Mouse (Mus musculus) ovary, adult 18-20 months (tissue): ENCODE data around the gene Cux2.

Experiments
- DNase-seq: peaks from one replicate; pipeline ENCODE4 v3.0.0; 2022; ENCODE audit warnings: low spot score, mixed read lengths

The Cux2 gene

GRCm38 (mm10) chr5:122050017-122050831 is at the start of gene Cux2:
Gene Cux2 (minus strand): TSS chr5:122050102.
- DNase-seq: peak; percentile 71

DNA sequence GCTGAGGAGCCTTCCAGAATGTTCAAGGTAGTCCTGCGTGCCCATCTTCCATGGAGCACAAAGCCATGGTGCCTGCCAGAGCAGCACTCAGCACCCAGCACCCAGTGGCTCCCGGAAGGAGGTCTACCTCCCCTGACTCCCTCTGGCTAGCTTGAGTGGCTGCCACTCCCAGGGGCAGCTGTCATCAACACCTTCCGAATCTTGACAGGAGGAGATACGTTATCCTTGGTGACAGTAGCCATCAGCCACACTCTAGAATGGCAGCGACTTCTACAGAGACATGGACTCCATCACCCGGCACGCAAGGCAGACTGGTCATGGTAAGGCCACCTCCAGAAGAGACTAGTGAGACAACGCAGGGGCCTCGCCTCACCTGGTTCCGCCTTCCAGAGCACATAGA is 44.5 kb upstream of the Cux2 start:
- no peak for DNase-seq

- DNase-seq: no peak
Observed at GRCm38 (mm10) chr5:122093734-122094133, 43.8 kb upstream of the Cux2 start.

GRCm38 (mm10) chr5:122092794-122093193 is 42.9 kb upstream of the Cux2 start:
- DNase-seq: no peak

DNA sequence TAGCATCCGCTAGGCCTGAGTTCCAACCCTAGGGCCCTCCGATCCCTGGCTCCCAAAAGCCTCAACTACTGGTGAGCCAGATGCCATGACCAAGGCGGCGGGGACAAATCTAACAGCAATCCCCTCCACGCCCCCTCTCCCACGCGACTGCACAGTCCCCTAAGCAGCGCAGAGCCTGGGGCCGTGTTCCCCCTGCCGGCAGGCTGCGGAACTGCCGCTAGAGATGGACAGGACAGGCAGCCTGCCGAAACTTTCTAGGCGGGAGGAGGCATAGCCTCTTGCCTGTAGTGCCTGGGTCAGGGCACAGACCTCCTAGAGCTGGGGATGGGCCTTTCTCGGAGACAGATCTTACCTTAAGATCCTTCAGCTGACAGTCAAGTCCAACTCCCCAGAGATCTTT is 41.2 kb upstream of the Cux2 start:
- DNase-seq: no peak

DNA sequence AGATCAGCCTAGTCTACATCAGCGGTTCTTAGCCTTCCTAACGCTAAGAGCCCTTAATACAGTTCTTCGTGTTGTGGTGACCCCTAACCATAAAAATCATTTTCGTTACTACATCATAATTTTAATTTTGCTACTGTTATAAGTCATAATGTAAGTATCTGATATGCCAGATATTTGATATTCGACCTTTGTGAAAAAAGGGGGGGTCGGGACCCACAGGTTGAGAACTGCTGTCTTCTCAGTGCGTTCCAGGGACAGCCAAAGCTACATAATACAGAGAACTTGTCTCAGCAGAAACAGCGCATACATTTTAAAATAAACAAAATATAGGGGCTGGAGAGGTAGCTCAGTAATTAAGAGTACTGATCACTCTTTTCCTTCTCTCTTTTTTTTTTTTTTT is 39.8 kb upstream of the Cux2 start:
- no peak for DNase-seq

DNA sequence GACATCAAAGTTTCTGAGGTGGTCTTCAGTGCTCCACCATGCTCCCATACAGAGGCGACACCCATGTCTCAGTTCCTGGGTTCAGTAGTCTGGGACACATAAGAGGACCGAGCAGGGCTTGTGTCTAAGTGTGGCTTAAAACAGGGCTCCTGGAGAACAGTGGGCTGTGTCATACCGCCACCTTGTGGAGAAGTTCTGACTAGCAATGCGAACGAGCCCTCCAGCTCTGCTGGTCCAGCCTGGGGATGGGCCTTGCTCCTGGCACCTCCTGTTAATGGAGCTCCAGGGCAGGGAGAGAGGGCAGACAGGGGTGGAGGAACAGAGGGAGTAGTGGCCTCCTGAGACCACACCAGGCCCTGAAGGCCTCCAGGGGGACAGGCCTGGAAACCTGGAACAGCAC is 39.0 kb upstream of the Cux2 start:
- DNase-seq: peak; percentile 56

DNA sequence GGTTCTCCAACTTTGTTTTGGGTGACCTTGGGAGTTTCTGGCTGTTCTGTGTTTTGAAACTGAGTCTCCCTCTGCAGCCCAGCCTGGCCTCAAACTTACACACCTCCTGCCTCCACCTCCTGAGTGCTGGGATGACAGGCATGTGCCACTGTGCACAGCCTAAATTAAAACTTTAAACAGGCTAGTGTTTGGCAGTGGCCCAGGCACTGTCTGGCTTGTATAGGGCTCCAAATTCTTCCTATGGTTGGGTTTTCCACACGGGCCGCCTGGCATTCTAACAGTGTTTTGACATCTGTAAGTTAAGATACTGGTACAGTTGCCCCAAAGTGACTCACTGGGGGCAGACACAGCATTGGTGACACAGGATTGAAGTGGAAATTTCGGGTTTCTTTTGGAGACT is 36.2 kb upstream of the Cux2 start:
- no peak for DNase-seq

DNA sequence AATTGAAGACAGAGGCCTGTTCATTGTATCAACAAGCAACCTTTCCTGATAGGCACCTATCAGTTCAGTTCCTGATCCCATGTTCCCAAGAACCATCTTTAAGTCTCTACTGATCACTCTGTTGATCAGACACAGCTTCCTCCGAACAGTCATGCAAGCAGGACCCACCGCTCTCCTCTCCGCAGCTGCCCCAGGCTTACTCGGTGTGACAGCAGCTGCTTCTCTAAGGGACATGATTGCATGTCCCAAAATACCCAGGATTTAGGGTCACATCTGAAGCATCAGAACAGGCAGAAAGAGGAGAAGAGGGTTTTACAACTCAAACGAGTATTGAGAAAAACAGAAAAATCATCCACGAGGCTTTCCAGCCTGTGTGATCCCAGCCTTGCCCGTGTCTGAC is 35.4 kb upstream of the Cux2 start:
- DNase-seq: no peak

DNA sequence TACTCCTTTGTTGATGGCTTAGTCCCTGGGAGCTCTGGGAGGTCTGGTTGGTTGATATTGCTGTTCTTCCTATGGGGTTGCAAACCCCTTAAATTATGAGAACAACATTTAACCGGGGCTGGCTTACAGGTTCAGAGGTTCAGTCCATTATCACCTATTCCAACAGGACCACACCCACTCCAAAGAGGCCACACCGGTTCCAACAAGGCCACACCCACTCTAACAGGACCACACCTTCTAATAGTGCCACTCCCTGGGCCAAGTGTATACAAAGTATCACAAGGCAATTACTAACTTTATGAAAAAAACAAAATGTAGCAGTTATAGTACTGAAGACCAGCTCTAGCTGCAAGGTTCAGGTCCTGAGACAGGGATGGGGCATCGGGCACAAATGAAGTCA is 34.6 kb upstream of the Cux2 start:
- no peak for DNase-seq

DNA sequence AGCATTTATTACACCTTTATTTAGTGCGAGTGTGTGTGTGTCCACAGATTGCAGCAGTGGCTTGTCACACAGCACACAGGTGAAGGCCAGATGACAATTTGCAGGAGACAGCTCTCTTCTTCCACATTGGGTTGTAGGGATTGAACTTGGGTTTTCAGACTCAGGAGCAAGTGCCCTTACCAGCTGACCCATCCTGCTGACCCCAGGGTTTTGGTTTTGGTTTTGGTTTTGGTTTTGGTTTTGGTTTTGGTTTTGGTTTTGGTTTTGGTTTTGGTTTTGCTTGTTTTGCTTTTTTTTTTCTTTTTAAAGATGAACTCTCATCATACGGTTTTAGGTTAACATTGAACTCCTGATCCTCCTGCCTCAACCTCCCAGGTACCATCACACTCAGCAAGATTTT is 33.4 kb upstream of the Cux2 start:
- DNase-seq: no peak

GRCm38 (mm10) chr5:122081471-122081870 is 31.6 kb upstream of the Cux2 start:
- no peak for DNase-seq

- no peak for DNase-seq
Observed at GRCm38 (mm10) chr5:122080930-122081329, 31.0 kb upstream of the Cux2 start.

GRCm38 (mm10) chr5:122079796-122080195 is 29.9 kb upstream of the Cux2 start:
- no peak for DNase-seq

DNA sequence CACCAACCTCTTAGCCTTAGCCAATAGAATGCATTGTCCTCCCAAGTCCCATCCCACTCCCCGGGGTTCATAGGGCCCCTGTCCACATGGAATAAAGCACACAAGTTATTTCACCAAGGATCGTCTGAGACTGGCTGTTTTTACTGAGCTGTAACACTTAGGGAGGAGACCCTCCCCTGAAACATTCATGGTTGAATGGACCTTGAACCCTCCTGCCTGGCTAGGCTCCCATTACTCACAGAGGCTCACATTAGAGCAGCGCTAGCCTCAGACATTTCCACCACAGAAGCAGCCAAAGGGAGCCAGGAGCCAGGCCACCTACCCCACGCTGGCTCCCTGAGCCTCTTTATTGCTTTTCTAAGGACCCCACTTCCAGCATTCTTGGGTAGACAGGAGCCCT is 27.3 kb upstream of the Cux2 start:
- no peak for DNase-seq

GRCm38 (mm10) chr5:122075736-122076135 is 25.8 kb upstream of the Cux2 start:
- DNase-seq: no peak

GRCm38 (mm10) chr5:122071997-122072396 is 22.1 kb upstream of the Cux2 start:
- no peak for DNase-seq

GRCm38 (mm10) chr5:122070963-122071800 is 21.3 kb upstream of the Cux2 start:
- DNase-seq: peak; percentile 68

DNA sequence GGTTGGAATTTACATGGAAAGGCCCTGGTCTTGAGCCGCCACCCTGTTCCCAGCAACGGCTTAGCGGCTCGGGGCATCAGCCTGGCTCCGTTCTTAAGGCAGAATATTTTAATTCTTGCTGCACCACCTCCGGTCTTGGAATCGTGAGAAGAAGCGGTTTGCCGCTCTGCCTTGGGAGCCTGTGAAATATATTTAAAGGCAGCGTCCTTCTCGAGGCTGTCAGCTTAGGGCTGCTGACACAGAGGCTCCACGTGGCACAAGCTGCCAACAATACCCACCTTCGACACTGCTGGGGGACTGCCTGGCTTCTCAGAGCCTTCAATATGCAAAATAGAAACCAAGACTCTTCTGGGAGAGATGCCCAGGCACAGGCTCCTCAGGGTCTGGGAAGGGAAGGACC is 18.7 kb upstream of the Cux2 start:
- DNase-seq: no peak

DNA sequence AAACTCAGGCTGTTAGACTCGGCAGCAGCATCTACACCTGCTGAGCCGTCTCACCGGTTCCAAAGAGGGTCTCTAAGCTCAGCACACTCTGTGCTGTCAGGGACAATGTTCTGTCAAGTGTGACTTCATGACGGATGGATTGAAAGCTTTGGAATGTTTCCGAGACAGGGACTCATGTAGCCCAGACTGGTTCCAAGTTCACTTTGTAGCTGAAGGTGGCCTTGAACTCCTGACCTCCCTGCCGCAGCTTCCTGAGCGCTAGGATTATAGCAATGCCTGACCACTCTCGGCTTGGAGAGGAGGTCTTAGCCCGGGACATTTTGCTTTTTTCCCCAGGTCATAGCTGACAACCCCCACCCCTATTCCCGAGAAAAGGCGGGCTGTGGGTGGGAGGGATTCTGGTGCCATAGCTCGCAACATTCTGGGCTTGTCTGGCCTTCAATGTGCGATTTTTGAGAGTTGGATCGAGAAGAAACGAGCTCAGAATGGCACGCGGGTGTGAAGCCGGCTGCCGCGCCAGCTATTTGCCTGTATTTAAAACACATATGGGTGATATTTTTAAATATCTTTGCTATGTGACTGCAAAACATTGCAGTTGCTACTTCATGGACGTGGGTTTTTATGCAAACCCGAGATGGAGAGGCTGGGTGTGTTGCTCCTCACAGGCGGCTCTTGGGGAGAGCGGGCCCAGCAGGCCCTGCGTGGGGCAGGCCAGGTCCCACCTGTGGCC is 13.5 kb upstream of the Cux2 start:
- DNase-seq: no peak

GRCm38 (mm10) chr5:122062479-122062878 is 12.6 kb upstream of the Cux2 start:
- no peak for DNase-seq

DNA sequence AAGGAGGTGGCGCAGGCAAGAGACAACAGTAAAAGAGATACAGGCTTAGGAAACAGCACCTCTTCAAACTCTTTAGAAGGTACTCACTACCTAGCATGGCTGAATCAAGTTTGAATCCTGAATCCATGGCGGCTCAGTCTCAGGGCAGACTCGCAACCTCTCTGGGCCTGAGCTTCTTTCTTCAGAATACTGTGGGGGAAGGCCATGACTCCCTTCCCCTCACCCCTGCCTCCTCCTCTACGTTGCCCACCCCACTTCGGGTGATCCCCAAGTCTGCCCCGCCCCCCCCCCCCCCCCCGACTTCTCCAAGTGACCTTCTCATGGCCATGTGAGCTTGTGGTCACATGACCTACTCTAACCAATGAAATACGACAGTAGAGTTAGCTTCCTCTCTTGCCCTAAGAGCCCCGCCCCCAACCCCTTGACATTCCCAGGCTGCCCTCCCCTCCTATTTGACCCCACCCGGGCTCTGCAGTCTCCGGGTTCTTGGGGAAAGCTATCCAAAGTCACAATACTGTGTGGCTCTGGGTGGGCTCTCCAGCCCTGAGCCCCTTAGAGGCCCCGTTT is 10.9 kb upstream of the Cux2 start:
- no peak for DNase-seq
